Mouse (Mus musculus): ENCODE data around the gene Cd151.

- TF ChIP-seq CTCF (IDR thresholded peaks at IDR 0.05; ENCODE audit: insufficient read depth, low read length) = no peak
- no peak for TF ChIP-seq POLR2A (IDR thresholded peaks at IDR 0.05; ENCODE audit: borderline replicate concordance, extremely low read depth, low read depth, low read length)
These were observed 15.4 kb downstream of the Cd151 start for GRCm38 (mm10) chr7:141482531-141483024.

Data from lung, adult 2 months (tissue).